Mouse (Mus musculus) gastrocnemius, postnatal 10 days (tissue): ENCODE results near the gene Bcor. TPM values are rescaled to one million over a fixed set of nuclear protein-coding genes. Genes with fewer than 3 reads are reported as not detected.

Experiments used
- DNase-seq: peaks from one replicate; pipeline ENCODE4 v3.0.0; 2021; ENCODE audit warnings: mixed read lengths
- total RNA-seq, 2 experiments: library from RNA; stranded (reverse); gene quantifications; 2 replicates each; pipeline ENCODE4 v1.2.3; 2021

The Bcor gene
- total RNA-seq, 2 experiments from 2014 or later: 20.6 to 28.0 TPM

- no peak for DNase-seq
Observed at GRCm38 (mm10) chrX:12085949-12086348, 74.2 kb downstream of the Bcor start.

DNA sequence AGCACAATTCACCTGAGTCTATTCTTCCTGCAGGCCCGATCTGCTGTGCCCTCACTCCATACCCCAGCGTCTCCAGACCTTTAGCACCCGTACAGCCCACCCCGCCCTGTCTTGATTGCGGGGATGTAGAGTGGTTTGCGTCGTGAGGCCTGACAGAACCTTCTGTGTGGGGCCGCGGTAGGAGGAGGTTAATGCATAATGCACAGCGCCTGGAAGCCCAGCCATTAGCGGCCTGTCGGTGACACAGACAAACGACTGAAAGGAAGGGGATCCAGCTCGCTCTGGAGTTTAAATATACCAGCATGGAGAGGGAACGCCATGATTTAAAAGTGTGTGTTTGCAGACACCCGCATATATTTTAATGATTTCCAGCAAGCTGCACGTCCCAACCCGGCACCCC lies 74.9 kb downstream of the Bcor start:
- no peak for DNase-seq

- DNase-seq: no peak
Observed at GRCm38 (mm10) chrX:12084698-12085097, 75.5 kb downstream of the Bcor start.

DNA sequence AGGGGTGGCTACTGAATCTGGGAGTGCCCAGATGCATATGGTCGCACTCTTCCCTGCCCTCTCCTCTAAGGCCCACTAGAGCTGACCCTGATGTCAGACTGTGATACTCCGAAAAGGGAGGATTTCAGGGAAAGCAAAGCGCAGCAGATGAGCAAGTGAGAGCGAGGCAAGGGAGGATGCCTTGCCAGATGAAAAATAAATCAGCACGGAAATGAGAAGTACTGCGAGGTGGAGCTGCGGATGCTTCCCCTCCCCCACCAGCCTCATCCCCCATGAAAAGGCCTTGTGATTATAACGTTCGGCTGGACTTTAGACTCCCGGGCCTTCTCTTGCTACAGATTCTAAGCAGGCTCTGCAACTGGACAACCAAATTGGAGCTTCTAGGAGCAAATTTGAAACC lies 76.5 kb downstream of the Bcor start:
- no peak for DNase-seq

DNA sequence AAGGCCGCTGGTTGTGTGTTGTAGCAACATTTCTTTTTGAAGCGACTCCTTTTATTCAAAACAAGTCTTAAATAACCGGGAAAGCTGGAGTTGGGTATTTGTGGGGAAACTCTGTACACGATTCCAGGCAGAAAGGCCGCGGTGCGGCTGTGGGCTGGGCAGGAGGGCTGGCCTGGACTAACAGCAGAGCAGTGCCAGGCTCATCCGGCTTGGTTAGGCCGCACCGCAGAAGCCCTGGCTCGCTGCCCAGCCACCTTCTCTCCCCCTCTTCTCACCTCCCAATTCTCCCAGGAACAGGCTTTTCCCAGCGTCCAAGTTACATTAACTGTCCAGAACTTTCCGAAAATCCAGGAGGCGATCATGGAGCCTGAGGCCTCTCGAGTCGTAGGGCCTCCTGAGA lies 77.4 kb downstream of the Bcor start:
- no peak for DNase-seq

- DNase-seq: no peak
Observed at GRCm38 (mm10) chrX:12082184-12082583, 78.0 kb downstream of the Bcor start.

DNA sequence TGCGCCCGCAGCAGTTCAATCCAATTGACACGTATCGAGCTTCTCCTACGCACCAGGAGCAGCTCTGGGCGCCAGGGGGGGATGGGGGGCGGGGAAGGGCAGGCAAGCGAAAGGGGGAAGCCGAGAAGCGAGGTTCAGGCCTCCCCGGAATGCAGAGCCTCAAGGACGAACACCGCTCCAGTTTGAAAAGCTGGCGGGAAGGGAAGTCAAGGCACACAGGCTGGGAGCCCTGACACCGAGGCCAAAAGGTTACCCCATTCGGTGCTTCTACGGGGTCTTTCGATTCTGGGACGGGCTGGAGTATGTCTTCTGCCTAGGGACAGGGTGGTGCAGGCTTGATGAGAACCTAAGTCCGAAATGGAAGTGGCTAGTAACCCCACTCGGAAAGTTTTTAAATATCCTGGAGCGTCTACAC lies 78.4 kb downstream of the Bcor start:
- DNase-seq: no peak

- peak; percentile 42 for DNase-seq
Observed at GRCm38 (mm10) chrX:12080904-12081740, 79.0 kb downstream of the Bcor start.

GRCm38 (mm10) chrX:12080095-12080903 lies 79.9 kb downstream of the Bcor start:
- peak; percentile 63 for DNase-seq

- peak; percentile 51 for DNase-seq
Observed at GRCm38 (mm10) chrX:12079309-12080094, 80.7 kb downstream of the Bcor start.

DNA sequence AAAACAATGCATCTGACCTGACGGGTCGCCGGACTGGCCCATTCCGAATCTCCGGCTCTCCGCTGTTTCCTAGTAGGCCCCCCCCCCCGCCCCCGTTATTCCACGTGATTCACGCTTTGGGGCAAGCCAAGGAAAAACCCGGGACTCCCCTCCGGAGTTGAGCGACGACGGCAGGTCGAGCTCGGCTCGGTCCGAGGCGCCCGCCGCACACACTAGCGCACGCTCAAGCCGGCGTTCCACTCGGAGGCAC lies 81.2 kb downstream of the Bcor start:
- no peak for DNase-seq

- DNase-seq: peak; percentile 55
Observed at GRCm38 (mm10) chrX:12078195-12079058, 81.7 kb downstream of the Bcor start.

DNA sequence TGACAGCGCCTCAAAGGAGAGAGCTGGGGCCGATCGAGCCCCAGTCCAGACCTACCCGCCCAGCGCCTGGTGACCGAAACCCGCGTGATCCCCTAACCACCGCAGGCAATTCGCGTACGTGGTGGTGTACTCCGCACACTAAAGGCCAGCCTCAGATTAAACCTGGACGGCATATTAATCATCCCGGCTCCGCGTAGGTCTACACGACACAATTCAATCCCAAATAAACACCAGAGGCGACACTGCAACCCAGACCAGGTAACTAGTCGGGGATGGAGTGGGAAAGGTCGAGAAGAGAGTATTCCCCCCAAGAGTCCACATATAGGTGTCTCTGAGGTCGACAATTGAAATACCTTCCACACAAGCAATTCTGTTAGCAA lies 82.6 kb downstream of the Bcor start:
- DNase-seq: no peak

DNA sequence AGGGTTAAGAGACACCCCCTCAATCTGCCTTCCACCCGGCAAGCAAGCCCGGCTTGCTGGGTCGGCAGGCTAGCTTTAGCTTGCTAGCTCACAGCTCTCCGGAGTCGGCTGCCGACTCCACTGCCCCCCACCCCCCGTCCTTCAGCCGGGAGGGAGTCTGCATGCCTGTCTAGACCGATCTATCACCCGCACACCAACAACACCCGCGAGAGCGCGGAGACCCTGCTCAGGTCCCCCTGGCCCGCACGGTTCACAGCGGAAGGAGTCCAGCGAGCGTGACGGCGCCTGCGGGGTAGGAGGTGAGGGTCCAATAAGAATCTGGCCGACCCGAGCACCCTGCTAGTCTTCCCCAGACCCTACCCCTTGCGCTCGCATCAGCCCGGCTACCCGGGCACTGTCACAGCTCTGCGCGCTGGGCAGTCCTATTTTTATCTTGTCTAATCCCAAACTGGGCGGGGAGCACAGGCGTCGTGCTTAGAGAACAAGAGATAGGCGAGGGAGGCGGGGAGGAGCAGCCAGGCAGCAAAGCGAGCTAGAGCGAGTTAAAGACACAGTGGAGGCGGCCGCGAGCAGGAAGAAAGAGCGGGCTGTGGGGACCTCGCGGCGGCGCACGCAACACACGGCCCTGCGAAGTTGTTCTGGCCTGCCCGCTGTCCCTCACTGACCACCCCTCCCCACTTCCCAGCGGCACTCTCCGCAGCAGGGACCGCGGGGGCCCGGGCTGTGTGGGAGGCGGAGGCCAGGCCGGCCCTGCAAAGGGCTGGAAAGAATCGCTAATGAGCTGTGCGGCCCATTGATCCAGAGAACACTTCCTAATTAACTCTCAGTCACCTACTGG lies 83.2 kb downstream of the Bcor start:
- peak; percentile 48 for DNase-seq

DNA sequence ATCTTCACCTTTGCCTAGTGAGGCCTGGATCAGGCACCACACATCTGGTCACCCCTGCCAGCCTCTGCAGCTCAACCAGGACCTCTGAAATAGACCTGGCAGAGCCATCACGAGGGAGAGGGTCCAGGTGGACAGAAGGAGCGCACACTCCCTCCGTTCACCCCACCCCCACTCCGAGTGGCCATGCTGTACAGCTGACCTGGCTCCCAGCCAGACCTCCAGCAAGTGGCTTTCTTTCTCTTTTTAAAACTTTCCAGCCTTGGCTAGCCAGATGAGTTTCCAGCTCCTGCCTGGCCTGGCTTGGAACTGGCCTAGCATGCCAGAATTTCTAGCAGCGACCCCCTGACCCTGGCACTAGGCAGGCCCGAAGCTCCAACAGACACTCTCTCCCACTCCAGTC lies 87.4 kb downstream of the Bcor start:
- DNase-seq: peak; percentile 43

DNA sequence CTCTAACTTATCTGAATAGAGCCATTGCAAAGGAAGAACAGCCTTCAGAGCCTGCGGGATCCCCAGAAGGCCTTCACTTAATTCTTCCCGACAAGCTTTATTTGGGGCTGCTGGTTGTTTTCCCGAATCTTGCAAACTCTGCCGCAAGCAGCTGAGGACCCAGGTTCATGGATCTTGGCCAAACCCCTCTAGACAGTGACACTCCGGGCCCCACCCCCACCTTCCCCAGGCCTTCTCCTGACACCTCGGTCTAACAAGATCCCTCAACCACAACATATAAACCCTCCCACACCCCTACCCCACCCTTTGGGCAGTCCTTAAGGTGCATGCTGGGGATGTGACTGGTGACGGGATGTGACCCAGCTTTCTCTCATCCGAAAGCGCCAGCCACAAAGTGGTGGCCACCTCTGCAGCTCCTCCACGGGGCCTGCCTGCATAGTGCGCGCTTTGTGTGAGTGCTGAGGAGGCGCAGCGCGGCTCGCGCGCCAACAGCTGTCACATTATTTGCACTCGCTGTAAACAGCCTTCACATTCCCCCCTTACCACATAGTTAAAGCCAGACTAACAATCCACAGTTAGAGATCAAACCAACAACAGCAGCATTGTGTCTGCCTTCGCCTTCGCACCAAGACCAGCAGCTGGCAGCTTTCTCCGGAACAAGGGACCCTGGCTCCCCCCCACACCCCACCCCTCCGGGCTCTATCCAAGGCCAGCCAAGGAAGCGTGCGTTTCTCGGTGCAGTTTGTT lies 91.0 kb downstream of the Bcor start:
- DNase-seq: no peak

- DNase-seq: no peak
Observed at GRCm38 (mm10) chrX:12067851-12068510, 92.2 kb downstream of the Bcor start.

DNA sequence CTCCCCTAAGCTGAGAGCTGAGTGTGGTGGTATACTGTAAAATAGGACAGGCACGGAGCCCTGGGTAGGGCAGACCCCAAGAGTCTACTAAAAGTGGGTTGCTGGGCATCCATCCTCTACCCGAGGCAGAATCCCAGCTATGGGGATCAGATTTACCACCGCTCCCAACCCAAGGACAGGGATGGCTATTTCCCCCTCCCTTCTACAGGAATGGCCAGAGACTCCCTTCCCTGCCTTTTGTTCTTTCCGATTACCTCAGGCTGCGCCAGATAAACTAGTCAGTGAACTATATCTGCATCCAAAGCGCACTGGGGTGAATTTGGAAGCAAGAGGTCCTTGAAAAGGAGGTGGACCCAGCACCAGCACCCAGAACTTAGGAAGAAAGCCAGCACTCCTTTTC lies 93.1 kb downstream of the Bcor start:
- no peak for DNase-seq

DNA sequence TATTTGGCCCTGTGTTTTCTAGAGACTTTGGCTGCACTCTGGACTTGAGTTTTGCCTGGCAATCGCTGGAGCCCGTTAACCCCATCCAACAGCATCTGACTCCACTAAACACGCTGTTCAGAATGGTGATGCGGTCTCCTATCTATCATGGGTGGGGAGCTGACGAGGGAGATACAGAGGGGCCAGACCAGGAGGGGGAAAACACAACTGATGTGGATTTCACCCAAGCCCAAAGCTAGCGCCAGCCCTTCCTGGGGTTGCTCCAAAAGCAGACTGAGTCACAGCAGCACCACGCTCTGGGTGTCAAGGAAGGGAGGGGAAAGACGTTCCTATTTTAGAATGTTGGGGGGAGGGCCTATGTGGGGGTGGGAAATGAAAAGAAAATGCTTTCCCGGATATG lies 94.4 kb downstream of the Bcor start:
- DNase-seq: no peak

DNA sequence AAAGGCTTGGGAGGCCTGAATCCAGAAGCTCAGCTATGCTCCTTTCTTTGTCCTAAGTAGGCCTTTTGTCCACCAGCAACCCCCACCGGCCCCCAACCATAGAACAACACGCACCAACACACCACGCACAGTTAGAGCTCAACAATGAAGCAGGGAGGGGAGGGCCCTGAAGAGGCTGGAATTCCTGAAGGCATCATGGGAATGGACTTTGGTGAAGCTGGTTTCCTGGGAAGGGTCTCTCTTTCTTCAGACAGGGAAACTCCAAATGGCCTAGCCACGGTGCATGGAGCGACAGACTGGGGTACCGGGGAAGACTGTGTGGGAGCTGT lies 97.3 kb downstream of the Bcor start:
- no peak for DNase-seq
